8 mouse cellular contexts compared by ENCODE assay signal in genomic region chr2:34799357-34800256, GRCm38 (mm10). TPM values are rescaled to one million over a fixed set of nuclear protein-coding genes. Genes with fewer than 3 reads are reported as not detected.
DNase-seq lines count a peak whose midpoint lies in the region; ATAC-seq lines count a peak whose summit lies in the region.

Gene Rabepk (minus strand): TSS chr2:34799912.

- WGBS in hindbrain, embryonic 11.5 days, result 5% methylated on average over 41 of the region's 44 CpGs

- ATAC-seq in hindbrain, embryonic 11.5 days (ENCODE audit: low FRiP score), result peak; percentile 69

- H3K4me1 ChIP-seq in hindbrain, embryonic 11.5 days (replicated peaks; ENCODE audit: control insufficient read depth, insufficient read depth, low read length), result no peaks in the 10 kb centered on the region

- H3K9me3 ChIP-seq in hindbrain, embryonic 11.5 days (ENCODE audit: control insufficient read depth, low read length), result no peaks in the 10 kb centered on the region

- no peaks in the 10 kb centered on the region for H3K36me3 ChIP-seq in hindbrain, embryonic 11.5 days (ENCODE audit: control insufficient read depth, insufficient read depth, low read length)

- H3K9ac ChIP-seq in hindbrain, embryonic 11.5 days (ENCODE audit: low read depth, low read length), result peak within 1 kb of the TSS; percentile 60

- no peak within 1 kb of the TSS for H3K27ac ChIP-seq in hindbrain, embryonic 11.5 days (ENCODE audit: low read depth, low read length)

- H3K4me3 ChIP-seq in hindbrain, embryonic 11.5 days (ENCODE audit: low read depth, low read length), result peak within 1 kb of the TSS; percentile 63

- peak within 1 kb of the TSS; percentile 67 for H3K4me2 ChIP-seq in hindbrain, embryonic 11.5 days (replicated peaks; ENCODE audit: low read depth, low read length)

- no peaks in the 10 kb centered on the region for H3K27me3 ChIP-seq in hindbrain, embryonic 11.5 days (ENCODE audit: control insufficient read depth, insufficient read depth, low read length)

- DNase-seq in R1 (ENCODE audit: low read depth, low spot score), result peak; percentile 90
- DNase-seq in cerebellum, postnatal 10 days, result peak; percentile 83 to 89
- peak; percentile 66 to 69 for DNase-seq in frontal cortex, postnatal 10 days (ENCODE audit: low spot score in 2 of 2)
- peak; percentile 85 for DNase-seq in hindbrain, embryonic 11.5 days (ENCODE audit: low spot score)
- DNase-seq in layer of hippocampus, postnatal 25 days (ENCODE audit: extremely low spot score in 1 of 2, low spot score in 1 of 2), result peak; percentile 49 to 64
- DNase-seq in lung, postnatal 25 days (ENCODE audit: low spot score), result peak; percentile 90
- peak; percentile 63 for DNase-seq in retina, adult 2 months (ENCODE audit: low read depth, low spot score)
- DNase-seq in thymus, postnatal 25 days, result peak; percentile 89

RNA-seq across cellular contexts. Expression of gene Rabepk, which starts in this region (rescaled TPM):
- polyA plus RNA-seq in hindbrain, embryonic 11.5 days (2014; fragmentation: Nextera tagmentation; extraction: Ambion mirVana), result 33.2 and 36.0 TPM in 2 replicates
- 10 to 100 TPM; 29.6 to 34.6 TPM for total RNA-seq in layer of hippocampus, postnatal 25 days (2021)
